Mouse (Mus musculus) layer of hippocampus, adult 9-11 months (tissue): Measurements from ENCODE around the gene Snrpd3.
"Not testable (repeated sequence)": the region's sequence is repeated elsewhere in the genome, so short reads cannot be mapped to it uniquely, and the experiment has no call there.

Source experiments
- DNase-seq: peaks from one replicate; pipeline ENCODE4 v3.0.0; 2022

The Snrpd3 gene

GRCm38 (mm10) chr10:75503692-75504091 lies 13.7 kb upstream of the Snrpd3 start:
- DNase-seq = no peak

DNA sequence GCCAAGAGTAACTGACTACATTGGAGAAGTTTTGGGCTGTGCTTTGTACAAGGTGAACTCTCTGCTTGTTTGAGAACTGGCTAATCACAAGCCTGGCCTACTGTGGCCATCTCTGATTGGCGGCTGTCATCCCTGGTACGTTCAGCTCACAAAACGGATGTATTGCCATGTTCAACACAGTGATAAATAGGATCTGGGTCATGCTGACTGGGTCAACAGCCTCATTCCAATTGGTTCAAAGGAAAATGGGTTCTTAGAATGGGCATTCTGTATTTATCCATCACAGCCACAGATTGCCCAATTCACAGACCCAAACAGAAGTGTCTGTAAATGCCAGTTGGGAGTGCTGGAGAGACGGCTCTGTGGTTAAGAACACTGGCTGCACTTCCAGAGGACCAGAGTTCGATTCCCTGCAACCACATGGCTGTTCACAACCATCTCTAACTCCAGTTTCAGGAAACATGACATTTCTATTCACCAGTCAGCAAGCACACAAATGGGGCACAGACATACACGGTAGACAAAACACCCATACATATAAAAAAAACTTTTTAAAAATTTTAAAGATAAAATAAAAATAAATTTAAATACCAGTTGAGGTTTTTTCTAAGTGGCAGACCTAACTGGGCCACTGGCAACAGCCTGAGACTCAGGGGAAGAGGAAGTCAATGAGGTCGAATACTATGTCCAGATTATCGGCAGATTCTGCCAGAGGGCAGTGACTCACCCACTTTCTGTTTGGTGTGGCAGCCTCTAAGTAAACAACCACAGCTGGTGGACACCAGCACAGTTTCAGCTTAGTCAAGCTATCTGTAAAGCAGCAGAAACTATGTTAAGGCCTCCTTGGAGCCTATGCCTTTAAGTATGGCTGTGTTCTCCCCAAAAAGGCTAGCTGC lies 12.9 kb upstream of the Snrpd3 start:
- no peak for DNase-seq

DNA sequence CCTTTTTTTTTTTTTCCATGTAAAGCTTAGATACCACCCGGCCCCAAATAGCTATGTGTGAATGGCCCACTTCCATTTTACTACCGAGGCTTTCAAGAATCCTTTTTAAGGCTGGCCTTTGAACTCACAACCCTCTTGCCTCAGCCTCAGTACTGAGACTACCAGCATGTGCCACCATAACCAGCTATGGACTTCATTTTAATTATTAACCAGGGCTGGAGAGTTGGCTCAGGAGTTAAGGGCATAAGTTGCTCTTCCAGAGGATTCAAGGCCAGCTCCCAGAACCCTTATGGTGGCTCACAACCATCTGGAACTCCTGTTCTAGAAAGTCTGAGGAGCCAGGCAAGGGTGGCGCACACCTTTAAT lies 12.2 kb upstream of the Snrpd3 start:
- no peak for DNase-seq

- DNase-seq = not testable (repeated sequence)
Measured at GRCm38 (mm10) chr10:75505928-75506327, 11.4 kb upstream of the Snrpd3 start.

GRCm38 (mm10) chr10:75510446-75510845 lies 6.9 kb upstream of the Snrpd3 start:
- no peak for DNase-seq

- DNase-seq = no peak
Measured at GRCm38 (mm10) chr10:75511060-75511459, 6.3 kb upstream of the Snrpd3 start.

DNA sequence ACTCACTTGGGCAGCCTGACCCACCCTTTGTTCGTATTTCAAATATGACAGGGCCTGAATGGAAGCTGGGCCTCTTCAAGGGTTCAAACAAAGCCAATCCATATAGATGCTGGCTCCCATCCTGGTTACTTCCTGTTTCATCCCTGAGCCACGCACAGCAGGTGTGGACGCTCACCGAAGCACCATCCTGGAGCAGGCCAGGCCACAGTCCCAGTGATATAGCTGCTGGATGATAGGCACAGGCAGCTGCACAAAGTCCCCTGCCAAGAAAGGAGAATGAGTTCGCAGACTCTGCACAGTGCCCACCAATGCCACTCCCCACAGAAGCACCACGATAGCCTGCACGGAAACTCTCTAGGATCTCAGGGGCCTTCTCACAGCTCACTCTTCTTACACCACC lies 5.5 kb upstream of the Snrpd3 start:
- DNase-seq = no peak

DNA sequence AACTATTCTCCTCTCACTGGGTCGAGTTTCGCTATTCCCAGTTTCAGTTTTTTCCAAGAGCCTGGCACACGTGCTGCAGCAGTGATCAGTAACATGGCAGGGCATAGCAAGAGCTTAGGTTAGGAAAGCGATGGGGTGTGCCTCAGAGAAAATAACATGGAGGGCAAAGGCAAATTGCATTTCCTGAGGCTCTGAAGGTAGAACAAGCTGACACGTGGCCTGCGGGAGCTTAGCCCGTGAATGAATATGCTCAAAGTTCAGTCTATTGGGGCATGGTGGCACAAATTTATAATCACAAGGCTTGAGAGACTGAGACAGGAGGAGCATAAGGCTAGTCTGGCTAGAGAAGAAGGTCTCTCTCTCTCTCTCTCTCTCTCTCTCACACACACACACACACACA lies 4.6 kb upstream of the Snrpd3 start:
- no peak for DNase-seq

- no peak for DNase-seq
Measured at GRCm38 (mm10) chr10:75513306-75514067, 3.9 kb upstream of the Snrpd3 start.

GRCm38 (mm10) chr10:75514361-75514760 lies 3.0 kb upstream of the Snrpd3 start:
- DNase-seq = no peak

DNA sequence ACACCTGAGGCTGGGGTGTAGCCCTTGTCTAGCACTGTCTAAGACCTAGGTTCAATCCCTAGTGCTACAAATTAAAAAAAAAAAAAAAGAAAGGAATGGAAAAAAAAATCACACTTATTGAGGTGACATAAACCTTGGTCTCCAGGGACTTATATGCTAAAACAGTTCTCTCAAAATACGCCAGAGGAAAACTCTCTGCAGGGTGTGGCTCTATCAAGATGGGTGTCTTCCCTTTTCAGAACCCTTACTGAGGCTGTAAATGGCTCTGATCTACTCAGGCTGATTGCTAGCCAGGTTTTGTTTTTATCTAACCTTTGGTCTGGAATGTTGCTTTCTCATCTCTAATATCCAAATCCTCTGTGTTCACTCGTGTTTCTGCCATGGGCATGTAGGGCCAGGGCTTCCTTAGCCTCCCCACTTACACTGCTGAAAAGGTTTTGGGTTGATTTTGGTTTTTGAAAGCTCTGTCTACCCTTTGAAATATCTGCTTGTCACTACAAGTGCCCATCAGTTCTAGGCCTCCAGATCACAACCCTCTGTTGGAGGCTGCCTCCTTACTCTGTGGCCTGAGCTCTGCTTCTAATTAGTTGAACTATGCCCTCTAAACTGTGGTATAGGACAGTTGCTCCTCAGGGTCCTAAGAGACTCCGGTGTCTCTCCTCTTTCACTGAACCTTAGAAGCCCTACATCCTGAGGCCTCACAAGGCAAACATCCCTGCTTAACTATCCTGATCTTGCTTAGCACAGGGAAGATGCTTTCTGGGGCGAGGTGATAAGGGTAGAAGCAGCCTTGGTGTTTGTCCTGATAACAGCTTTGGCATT lies 1.9 kb upstream of the Snrpd3 start:
- DNase-seq = no peak

- DNase-seq = no peak
Measured at GRCm38 (mm10) chr10:75516038-75516723, 1.2 kb upstream of the Snrpd3 start.

DNA sequence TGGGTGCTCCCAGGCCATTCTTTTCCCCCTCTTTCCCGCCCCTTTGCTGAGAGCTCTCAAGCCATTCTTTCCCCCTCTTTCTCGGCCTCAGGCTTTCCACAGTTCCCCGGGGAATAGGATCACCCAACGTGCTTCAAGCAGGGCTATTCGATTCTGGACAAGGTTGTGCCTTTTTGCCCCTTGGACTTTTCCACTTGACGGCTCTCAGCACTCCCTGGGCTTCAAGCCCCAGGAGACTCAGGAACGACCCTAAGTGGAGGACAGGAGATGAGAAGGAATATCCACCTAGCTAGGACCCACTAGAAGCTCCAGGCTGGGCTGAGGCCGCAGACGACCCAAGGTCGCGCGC lies 653 bp upstream of the Snrpd3 start:
- DNase-seq = no peak

DNA sequence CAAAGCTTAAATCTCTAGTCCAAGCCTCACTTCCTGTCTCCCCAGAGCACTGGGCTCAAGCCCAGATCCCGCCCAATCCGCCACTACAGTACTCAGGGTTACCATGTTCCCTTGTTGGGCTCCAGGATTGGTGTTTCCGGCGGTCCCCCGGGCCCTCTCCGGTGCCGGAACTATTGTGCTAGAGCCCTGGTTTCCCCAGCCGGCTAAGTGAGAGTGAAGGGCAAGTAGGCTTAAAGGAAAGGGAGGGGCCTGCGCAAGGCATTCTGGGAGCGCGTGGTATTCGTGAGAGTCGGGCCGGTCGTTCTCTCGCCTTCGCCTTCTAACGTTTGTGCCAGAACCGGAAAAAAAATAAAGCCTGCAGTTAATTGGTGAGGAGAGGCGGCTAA lies 400 bp downstream of the Snrpd3 start, which contains the start of gene Gucd1:
Gene Gucd1, minus strand, starts transcription at position 215 of the 386 bp plus-strand sequence.
- peak; percentile 97 for DNase-seq

DNA sequence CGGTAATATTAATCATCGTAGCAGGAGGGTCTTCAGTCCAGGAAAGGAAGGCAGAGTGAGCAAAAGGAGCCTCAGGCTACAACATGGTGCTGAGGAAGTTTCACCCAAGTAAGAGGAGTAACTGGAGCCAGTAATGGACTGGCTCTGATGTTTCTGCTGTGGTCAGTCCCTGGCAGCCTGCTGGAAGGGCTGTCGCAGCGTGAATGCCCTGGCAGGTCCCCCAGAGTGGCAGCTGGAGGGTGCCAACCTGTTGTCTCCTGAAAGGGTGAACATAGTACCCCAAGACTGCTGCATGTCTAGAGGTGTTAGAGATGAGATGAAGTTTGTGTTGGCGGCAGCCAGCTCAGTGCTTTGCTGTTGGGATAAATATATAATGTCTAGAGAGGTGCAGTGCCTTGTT lies 3.2 kb downstream of the Snrpd3 start:
- DNase-seq = no peak

- no peak for DNase-seq
Measured at GRCm38 (mm10) chr10:75521643-75522042, 4.3 kb downstream of the Snrpd3 start.

DNA sequence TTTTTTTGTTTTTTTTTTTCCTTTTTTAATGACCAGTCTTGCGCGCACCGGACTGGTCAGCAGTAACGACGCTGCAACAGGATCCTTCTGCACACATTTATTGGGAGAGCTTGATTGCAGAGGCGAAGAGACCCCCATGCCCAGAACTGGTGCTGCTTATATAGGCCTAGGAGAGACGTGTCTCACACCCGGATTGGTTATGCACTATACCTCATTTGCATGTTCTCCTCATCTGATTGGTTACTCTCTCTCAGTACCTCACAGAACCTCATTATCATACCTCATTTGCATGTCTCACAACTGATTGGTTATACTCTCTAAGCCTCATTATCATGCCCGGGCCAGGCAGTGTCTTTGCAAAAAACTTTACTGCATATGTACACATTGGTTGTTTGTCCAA lies 8.1 kb downstream of the Snrpd3 start:
- DNase-seq = not testable (repeated sequence)

DNA sequence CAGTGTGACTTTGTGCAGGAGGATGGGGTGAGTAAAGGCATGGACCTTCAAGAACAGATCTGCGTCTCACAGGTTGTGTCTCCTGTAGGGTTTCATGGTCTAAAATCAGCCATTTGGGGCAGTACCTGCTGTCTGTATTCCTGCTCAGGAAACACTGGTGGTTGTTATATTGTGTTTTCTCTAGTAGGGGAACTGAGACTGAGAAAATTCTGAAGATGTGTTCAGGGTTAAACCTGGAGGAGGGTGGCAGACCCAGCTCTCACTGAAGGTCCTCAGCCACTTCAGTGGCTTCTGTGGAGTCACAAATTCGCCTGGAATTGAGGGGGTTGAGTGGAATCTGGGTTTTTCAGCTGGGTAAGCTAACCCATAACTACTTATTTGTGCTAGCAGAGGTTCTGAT lies 13.0 kb downstream of the Snrpd3 start:
- no peak for DNase-seq

GRCm38 (mm10) chr10:75531532-75532090 lies 14.3 kb downstream of the Snrpd3 start:
- DNase-seq = no peak

DNA sequence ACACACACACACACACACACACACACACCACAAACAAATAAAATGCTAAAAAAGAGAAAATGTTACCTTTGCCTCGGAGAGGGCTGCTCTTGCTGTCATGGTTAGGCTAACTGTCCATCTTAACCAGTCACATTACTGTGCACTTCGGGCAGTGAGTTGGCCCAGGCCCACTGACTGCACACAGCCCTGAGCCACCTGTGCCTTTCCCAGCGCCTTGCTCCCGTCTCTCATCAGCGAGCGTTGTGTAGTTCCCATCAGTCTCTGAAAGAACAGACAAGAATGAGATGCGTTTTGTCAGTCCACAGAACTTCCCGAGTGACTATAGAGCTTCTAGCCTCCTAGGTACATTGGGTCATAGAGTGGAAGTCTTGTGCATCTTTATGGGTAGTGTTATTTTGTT lies 16.9 kb downstream of the Snrpd3 start:
- no peak for DNase-seq

GRCm38 (mm10) chr10:75534934-75535333 lies 17.6 kb downstream of the Snrpd3 start:
- DNase-seq = no peak

DNA sequence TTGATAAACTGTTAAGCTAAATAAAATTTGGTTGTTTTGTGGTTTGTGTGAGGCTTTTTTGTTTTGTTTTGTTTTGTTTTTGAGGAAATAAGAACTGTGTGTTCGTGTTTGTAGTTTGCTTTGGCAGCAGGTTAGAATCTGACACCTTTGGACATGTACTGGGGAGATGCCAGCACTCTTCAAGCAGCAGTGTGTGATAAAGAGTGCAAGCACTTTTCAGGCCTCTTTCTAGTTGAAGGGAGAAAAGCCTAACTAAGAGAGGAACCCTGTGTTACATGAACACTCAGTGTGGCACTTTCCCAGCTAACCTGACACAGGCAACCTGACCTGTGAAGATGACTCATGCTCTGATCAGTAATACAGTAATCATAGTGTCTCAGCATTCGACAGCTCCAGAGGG lies 18.1 kb downstream of the Snrpd3 start:
- DNase-seq = no peak
